Mouse (Mus musculus) forebrain, embryonic 14.5 days (tissue): ENCODE measurements at regions not wholly inside any gene's neighbourhood (a gene's known extent, or its start where the extent isn't known, plus 50 kb on each side); places are given as distances from the start of the nearest gene placed in this dataset.

Source experiments
- ATAC-seq: fragments of 200-750 bp; cut with Nextera tagmentation; 2 replicates; pipeline ENCODE4 v1.8.0; 2017; ENCODE audit warnings: mild to moderate bottlenecking, moderate library complexity
- DNase-seq: peaks from one replicate; pipeline ENCODE4 v3.0.0-alpha.2; 2015; ENCODE audit warnings: low spot score
- H3K27ac ChIP-seq: fragments of 300-500 bp; sonication (generic); 2 replicates; pipeline ENCODE4 v1.5.1; 2014; ENCODE audit warnings: low read depth, mild to moderate bottlenecking, control low read depth, low read length, moderate library complexity
- H3K27me3 ChIP-seq: fragments of 300-500 bp; sonication (generic); replicated peaks from 2 replicates; pipeline ENCODE4 v1.6.1; 2014; ENCODE audit warnings: low read length, control low read depth, mixed read lengths; ENCODE audit not compliant: control insufficient read depth, insufficient read depth
- H3K36me3 ChIP-seq: fragments of 300-500 bp; sonication (generic); 2 replicates; pipeline ENCODE4 v1.6.1; 2014; ENCODE audit warnings: low read length, control low read depth; ENCODE audit not compliant: control insufficient read depth, insufficient read depth
- H3K4me1 ChIP-seq: fragments of 300-500 bp; sonication (generic); 2 replicates; pipeline ENCODE4 v1.6.1; 2014; ENCODE audit warnings: antibody characterized with exemption, low read length, control low read depth; ENCODE audit not compliant: control insufficient read depth, insufficient read depth
- H3K4me2 ChIP-seq: fragments of 300-500 bp; sonication (generic); 2 replicates; pipeline ENCODE4 v1.6.1; 2014; ENCODE audit warnings: mild to moderate bottlenecking, control low read depth, low read length
- H3K4me3 ChIP-seq: fragments of 300-500 bp; sonication (generic); 2 replicates; pipeline ENCODE4 v1.5.1; 2014; ENCODE audit warnings: low read depth, low read length, control low read depth
- H3K9ac ChIP-seq: fragments of 300-500 bp; sonication (generic); 2 replicates; pipeline ENCODE4 v1.6.1; 2014; ENCODE audit warnings: mild to moderate bottlenecking, low read length, control low read depth, moderate library complexity
- H3K9me3 ChIP-seq: fragments of 300-500 bp; sonication (generic); replicated peaks from 2 replicates; pipeline ENCODE4 v1.6.1; 2016; ENCODE audit warnings: low read length, control low read depth, mixed read lengths; ENCODE audit not compliant: control insufficient read depth
- WGBS: fragments of 180-500 bp; shearing (Covaris S2); extraction: QIAGEN DNeasy Blood & Tissue Kit; methylation state at CpG from one replicate; pipeline ENCODE4 v1.1.7; 2014; 5-methylcytosine and 5-hydroxymethylcytosine counted together

GRCm38 (mm10) chr1:121112464-121112863, 219.9 kb downstream of the Insig2 start:
- Histone ChIP-seq H3K9ac (no peak overlapping the region), H3K4me1 (no peaks in the 10 kb centered on the region), H3K27me3 (0 out of 2 replicates have a peak, but pooled peaks cover 3% of the 10 kb centered on the region), H3K4me2 (no peak overlapping the region), H3K36me3 (no peaks in the 10 kb centered on the region), H3K4me3 (no peak overlapping the region), H3K9me3 (no peaks in the 10 kb centered on the region), H3K27ac (no peak overlapping the region)
- DNase-seq, result no peak
- 60% methylated on average over 1 of the region's 1 CpGs for WGBS
- no peak for ATAC-seq

DNA sequence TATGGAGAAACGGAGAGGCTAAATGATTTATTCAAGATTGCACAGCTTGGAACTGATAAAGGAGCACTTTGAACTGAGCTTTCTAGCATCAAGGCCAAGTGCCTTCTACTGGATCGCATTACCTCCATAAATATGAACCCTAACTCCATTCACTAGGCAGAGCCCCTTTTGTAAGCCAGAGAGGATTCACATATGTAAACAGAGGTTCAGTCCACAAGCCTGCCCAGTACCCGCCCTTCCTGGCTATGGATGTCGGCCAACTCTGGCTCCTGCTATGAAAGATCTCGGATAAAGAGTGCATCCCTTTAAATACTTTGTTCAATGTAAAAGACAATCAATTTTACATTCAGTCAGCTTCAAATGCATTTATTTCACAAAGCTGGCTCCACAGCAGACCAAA, 215.8 kb downstream of the Insig2 start:
- 60% methylated on average over 5 of the region's 5 CpGs for WGBS
- no peak for DNase-seq

DNA sequence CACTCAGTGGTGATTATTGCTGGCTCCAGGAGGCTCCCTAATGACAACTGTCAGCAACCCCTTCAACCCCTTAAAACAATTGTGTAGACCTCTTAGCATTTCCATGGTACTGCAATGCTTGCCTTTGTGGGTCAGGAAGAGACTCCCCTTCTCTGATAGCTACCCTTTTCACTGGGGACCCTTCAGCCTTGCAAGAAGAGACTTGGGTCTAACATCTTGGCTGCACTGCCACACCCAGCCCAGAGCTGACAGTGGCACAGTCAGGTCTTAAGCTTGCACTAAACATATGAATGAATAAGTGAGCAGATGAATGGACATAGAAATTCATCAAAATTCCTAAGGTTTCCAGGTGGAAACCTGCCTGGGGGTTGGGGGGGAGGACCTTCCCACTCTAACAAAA, 209.0 kb downstream of the Insig2 start:
- Histone ChIP-seq H3K4me2 (no peak overlapping the region), H3K9me3 (no peaks in the 10 kb centered on the region), H3K4me3 (no peak overlapping the region), H3K27me3 (no peaks in the 10 kb centered on the region), H3K36me3 (no peaks in the 10 kb centered on the region), H3K9ac (no peak overlapping the region), H3K27ac (no peak overlapping the region), H3K4me1 (no peaks in the 10 kb centered on the region)
- ATAC-seq, result no peak
- DNase-seq, result no peak

More for the DNA sequence above, 215.8 kb downstream of the Insig2 start:
- H3K27me3 ChIP-seq, result no peaks in the 10 kb centered on the region
- no peak for ATAC-seq
- no peak overlapping the region for H3K27ac ChIP-seq
- H3K4me3 ChIP-seq, result no peak overlapping the region
- no peaks in the 10 kb centered on the region for H3K4me1 ChIP-seq
- no peaks in the 10 kb centered on the region for H3K36me3 ChIP-seq
- no peak overlapping the region for H3K9ac ChIP-seq
- no peaks in the 10 kb centered on the region for H3K9me3 ChIP-seq
- H3K4me2 ChIP-seq, result no peak overlapping the region

GRCm38 (mm10) chr1:121136284-121136683, 196.1 kb downstream of the Insig2 start:
- H3K9ac ChIP-seq, result no peak overlapping the region
- ATAC-seq (peak; percentile 72; the same call in 1 of the 2 replicates), DNase-seq (peak; percentile 44)
- no peaks in the 10 kb centered on the region for H3K27me3 ChIP-seq
- no peak overlapping the region for H3K4me3 ChIP-seq
- WGBS, result 45% methylated on average over 4 of the region's 4 CpGs
- no peaks in the 10 kb centered on the region for H3K9me3 ChIP-seq
- no peak overlapping the region for H3K4me2 ChIP-seq
- H3K27ac ChIP-seq, result no peak overlapping the region
- no peaks in the 10 kb centered on the region for H3K36me3 ChIP-seq
- no peaks in the 10 kb centered on the region for H3K4me1 ChIP-seq

GRCm38 (mm10) chr1:121136846-121137245, 195.5 kb downstream of the Insig2 start:
- no peaks in the 10 kb centered on the region for H3K4me1 ChIP-seq
- no peak overlapping the region for H3K9ac ChIP-seq
- no peaks in the 10 kb centered on the region for H3K9me3 ChIP-seq
- no peaks in the 10 kb centered on the region for H3K27me3 ChIP-seq
- no peak overlapping the region for H3K4me3 ChIP-seq
- H3K36me3 ChIP-seq, result no peaks in the 10 kb centered on the region
- no peak for DNase-seq
- H3K27ac ChIP-seq, result no peak overlapping the region
- 92% methylated on average over 4 of the region's 4 CpGs for WGBS
- ATAC-seq, result no peak
- no peak overlapping the region for H3K4me2 ChIP-seq

- Histone ChIP-seq H3K4me3 (no peak overlapping the region), H3K36me3 (no peaks in the 10 kb centered on the region), H3K27ac (no peak overlapping the region), H3K9ac (no peak overlapping the region), H3K27me3 (no peaks in the 10 kb centered on the region), H3K4me2 (no peak overlapping the region), H3K9me3 (no peaks in the 10 kb centered on the region), H3K4me1 (no peaks in the 10 kb centered on the region)
- DNase-seq (no peak), ATAC-seq (no peak)
- WGBS, result 96% methylated on average over 1 of the region's 1 CpGs
Observed at GRCm38 (mm10) chr1:121144981-121145380, 187.4 kb downstream of the Insig2 start.

DNA sequence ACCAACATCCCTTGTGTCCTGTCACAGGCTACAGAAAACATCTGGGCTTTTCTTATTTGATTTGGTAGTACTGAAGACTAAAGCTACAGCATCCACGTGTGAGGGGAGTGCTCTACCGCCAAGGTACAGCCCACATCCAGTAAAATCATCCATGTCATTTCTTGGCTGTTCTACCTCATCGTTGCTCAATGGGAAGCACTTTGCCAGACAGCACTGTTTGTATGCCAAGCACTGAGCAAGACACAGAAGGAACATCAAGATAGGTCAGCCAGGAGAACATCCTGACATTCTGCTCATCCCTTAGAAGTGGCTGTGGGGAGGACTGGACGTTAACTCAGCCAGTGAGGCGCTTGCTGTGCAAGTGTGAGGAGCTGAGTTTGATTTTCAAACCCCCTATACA, 178.9 kb downstream of the Insig2 start:
- ATAC-seq, result no peak

GRCm38 (mm10) chr1:121154616-121155015, 177.8 kb downstream of the Insig2 start:
- Histone ChIP-seq H3K4me3 (no peak overlapping the region), H3K4me1 (no peaks in the 10 kb centered on the region), H3K4me2 (no peak overlapping the region), H3K9me3 (no peaks in the 10 kb centered on the region), H3K27ac (no peak overlapping the region), H3K36me3 (no peaks in the 10 kb centered on the region), H3K9ac (no peak overlapping the region), H3K27me3 (peaks cover 27% of the 10 kb centered on the region)
- ATAC-seq, result no peak
- WGBS, result 8% methylated on average over 8 of the region's 8 CpGs
- no peak for DNase-seq

More for the DNA sequence above, 178.9 kb downstream of the Insig2 start:
- H3K9ac ChIP-seq, result no peak overlapping the region
- H3K36me3 ChIP-seq, result no peaks in the 10 kb centered on the region
- 76% methylated on average over 5 of the region's 5 CpGs for WGBS
- no peak overlapping the region for H3K4me3 ChIP-seq
- H3K27me3 ChIP-seq, result peaks cover 27% of the 10 kb centered on the region
- H3K4me1 ChIP-seq, result no peaks in the 10 kb centered on the region
- H3K4me2 ChIP-seq, result no peak overlapping the region
- no peaks in the 10 kb centered on the region for H3K9me3 ChIP-seq
- no peak overlapping the region for H3K27ac ChIP-seq
- no peak for DNase-seq

GRCm38 (mm10) chr1:121168651-121169050, 163.7 kb downstream of the Insig2 start:
- no peak for DNase-seq
- Histone ChIP-seq H3K27ac (no peak overlapping the region), H3K36me3 (no peaks in the 10 kb centered on the region), H3K4me1 (no peaks in the 10 kb centered on the region), H3K9ac (no peak overlapping the region), H3K4me2 (no peak overlapping the region), H3K4me3 (no peak overlapping the region), H3K27me3 (peaks cover 54% of the 10 kb centered on the region), H3K9me3 (no peaks in the 10 kb centered on the region)
- ATAC-seq, result no peak
- WGBS, result 4% methylated on average over 3 of the region's 3 CpGs
